Mouse (Mus musculus) hindbrain, embryonic 14.5 days (tissue): ENCODE measurements around the gene Fgr. TPM values are rescaled to one million over a fixed set of nuclear protein-coding genes. Genes with fewer than 3 reads are reported as not detected.

Experiments used
- ATAC-seq: fragments of 200-750 bp; cut with Nextera tagmentation; 2 replicates; pipeline ENCODE4 v1.8.0; 2017; ENCODE audit warnings: moderate number of reproducible peaks, mild to moderate bottlenecking, moderate TSS enrichment, moderate library complexity; ENCODE audit not compliant: low FRiP score
- DNase-seq: peaks from one replicate; pipeline ENCODE4 v3.0.0-alpha.2; 2015; ENCODE audit warnings: low spot score
- H3K27ac ChIP-seq: fragments of 300-500 bp; sonication (generic); 2 replicates; pipeline ENCODE4 v1.5.1; 2014; ENCODE audit warnings: mild to moderate bottlenecking, moderate library complexity
- H3K27me3 ChIP-seq: fragments of 300-500 bp; sonication (generic); 2 replicates; pipeline ENCODE4 v1.6.1; 2014; ENCODE audit warnings: mild to moderate bottlenecking, low read length, mixed read lengths; ENCODE audit not compliant: control insufficient read depth, insufficient read depth
- H3K36me3 ChIP-seq: fragments of 300-500 bp; sonication (generic); replicated peaks from 2 replicates; pipeline ENCODE4 v1.6.1; 2014; ENCODE audit not compliant: control insufficient read depth, insufficient read depth
- H3K4me1 ChIP-seq: fragments of 300-500 bp; sonication (generic); replicated peaks from 2 replicates; pipeline ENCODE4 v1.6.1; 2014; ENCODE audit warnings: antibody characterized with exemption, low read length, mixed read lengths; ENCODE audit not compliant: control insufficient read depth, insufficient read depth
- H3K4me2 ChIP-seq: fragments of 300-500 bp; sonication (generic); replicated peaks from 2 replicates; pipeline ENCODE4 v1.6.1; 2014; ENCODE audit warnings: mild to moderate bottlenecking, moderate library complexity
- H3K4me3 ChIP-seq: fragments of 300-500 bp; sonication (generic); replicated peaks from 2 replicates; pipeline ENCODE4 v1.5.1; 2014; ENCODE audit warnings: mild to moderate bottlenecking, low read length
- H3K9ac ChIP-seq: fragments of 300-500 bp; sonication (generic); 2 replicates; pipeline ENCODE4 v1.6.1; 2014
- H3K9me3 ChIP-seq: fragments of 300-500 bp; sonication (generic); 2 replicates; pipeline ENCODE4 v1.6.1; 2016; ENCODE audit warnings: low read length; ENCODE audit not compliant: control insufficient read depth
- WGBS: fragments of 180-500 bp; shearing (Covaris S2); extraction: QIAGEN DNeasy Blood & Tissue Kit; methylation state at CpG from one replicate; pipeline ENCODE4 v1.1.7; 2014; 5-methylcytosine and 5-hydroxymethylcytosine counted together
- polyA plus RNA-seq: library from polyadenylated mRNA; unstranded; fragments of >200 nt; fragmentation: Nextera tagmentation; extraction: Ambion mirVana; gene quantifications from 2 replicates; pipeline ENCODE4 v1.2.1, GENCODE M21; 2014

Fgr gene
- polyA plus RNA-seq, 1 experiment from 2014 or later = 0.17 TPM

- Histone ChIP-seq H3K36me3 (no peaks in the 10 kb centered on the region; the same call in 1 of the 2 replicates), H3K9me3 (no peaks in the 10 kb centered on the region), H3K27me3 (no peaks in the 10 kb centered on the region), H3K4me1 (peaks cover 96% of the 10 kb centered on the region), H3K27ac (peak overlapping the region; percentile 85), H3K4me2 (peak overlapping the region; percentile 51), H3K9ac (peak overlapping the region; percentile 32; the same call in 1 of the 2 replicates), H3K4me3 (0 out of 2 replicates have a peak overlapping the region, but pooled peaks have one; percentile 6)
- DNase-seq = no peak
- ATAC-seq = no peak
- 26% methylated on average over 4 of the region's 4 CpGs for WGBS
Observed at GRCm38 (mm10) chr4:133042244-133042643, 68.3 kb downstream of the Fgr start.

- Histone ChIP-seq H3K27me3 (no peaks in the 10 kb centered on the region), H3K9ac (peak overlapping the region; percentile 32), H3K4me2 (peak overlapping the region; percentile 51), H3K4me1 (peaks cover 96% of the 10 kb centered on the region), H3K4me3 (0 out of 2 replicates have a peak overlapping the region, but pooled peaks have one; percentile 6), H3K9me3 (no peaks in the 10 kb centered on the region), H3K27ac (peak overlapping the region; percentile 85), H3K36me3 (no peaks in the 10 kb centered on the region)
- DNase-seq (peak; percentile 77), ATAC-seq (peak; percentile 76)
- 2% methylated on average over 28 of the region's 28 CpGs for WGBS
Observed at GRCm38 (mm10) chr4:133042651-133043635, 69.0 kb downstream of the Fgr start.

GRCm38 (mm10) chr4:133043798-133044646 lies 70.1 kb downstream of the Fgr start:
- H3K36me3 ChIP-seq = no peaks in the 10 kb centered on the region
- ATAC-seq (no peak), DNase-seq (no peak)
- H3K27ac ChIP-seq = peak overlapping the region; percentile 85
- H3K4me3 ChIP-seq = no peak overlapping the region
- H3K27me3 ChIP-seq = no peaks in the 10 kb centered on the region
- H3K4me1 ChIP-seq = peaks cover 96% of the 10 kb centered on the region
- 37% methylated on average over 6 of the region's 6 CpGs for WGBS
- H3K9me3 ChIP-seq = no peaks in the 10 kb centered on the region
- 0 out of 2 replicates have a peak overlapping the region, but pooled peaks have one; percentile 20 for H3K9ac ChIP-seq
- H3K4me2 ChIP-seq = peak overlapping the region; percentile 51

- H3K36me3 ChIP-seq = no peaks in the 10 kb centered on the region
- no peaks in the 10 kb centered on the region for H3K9me3 ChIP-seq
- H3K27ac ChIP-seq = peak overlapping the region; percentile 52; the same call in 1 of the 2 replicates
- 23% methylated on average over 6 of the region's 6 CpGs for WGBS
- no peak overlapping the region for H3K4me2 ChIP-seq
- no peak overlapping the region for H3K4me3 ChIP-seq
- no peaks in the 10 kb centered on the region for H3K27me3 ChIP-seq
- ATAC-seq (no peak), DNase-seq (no peak)
- H3K4me1 ChIP-seq = peaks cover 96% of the 10 kb centered on the region
- 0 out of 2 replicates have a peak overlapping the region, but pooled peaks have one; percentile 20 for H3K9ac ChIP-seq
Observed at GRCm38 (mm10) chr4:133044647-133045094, 70.8 kb downstream of the Fgr start.

- no peak for DNase-seq
Observed at GRCm38 (mm10) chr4:133045771-133046474, 72.0 kb downstream of the Fgr start.

GRCm38 (mm10) chr4:133046691-133047352 lies 72.9 kb downstream of the Fgr start:
- Histone ChIP-seq H3K4me2 (peak overlapping the region; percentile 35), H3K9ac (peak overlapping the region; percentile 46), H3K36me3 (no peaks in the 10 kb centered on the region), H3K27ac (peak overlapping the region; percentile 88), H3K9me3 (no peaks in the 10 kb centered on the region), H3K4me1 (peaks cover 100% of the 10 kb centered on the region), H3K4me3 (no peak overlapping the region), H3K27me3 (no peaks in the 10 kb centered on the region)
- ATAC-seq (peak; percentile 9; the same call in 1 of the 2 replicates), DNase-seq (no peak)
- WGBS = 23% methylated on average over 12 of the region's 12 CpGs

More at GRCm38 (mm10) chr4:133045771-133046474, 72.0 kb downstream of the Fgr start:
- no peak overlapping the region for H3K4me3 ChIP-seq
- no peaks in the 10 kb centered on the region for H3K27me3 ChIP-seq
- no peaks in the 10 kb centered on the region for H3K9me3 ChIP-seq
- ATAC-seq = no peak
- H3K9ac ChIP-seq = no peak overlapping the region
- peak overlapping the region; percentile 88 for H3K27ac ChIP-seq
- H3K36me3 ChIP-seq = no peaks in the 10 kb centered on the region
- peaks cover 97% of the 10 kb centered on the region for H3K4me1 ChIP-seq
- H3K4me2 ChIP-seq = peak overlapping the region; percentile 35; the same call in 1 of the 2 replicates
- WGBS = 34% methylated on average over 11 of the region's 11 CpGs

- Histone ChIP-seq H3K4me2 (peak overlapping the region; percentile 35), H3K27ac (peak overlapping the region; percentile 88), H3K9me3 (no peaks in the 10 kb centered on the region), H3K27me3 (no peaks in the 10 kb centered on the region), H3K36me3 (no peaks in the 10 kb centered on the region), H3K4me1 (peaks cover 100% of the 10 kb centered on the region), H3K9ac (peak overlapping the region; percentile 46), H3K4me3 (no peak overlapping the region)
- DNase-seq (peak; percentile 76), ATAC-seq (peak; percentile 12; the same call in 1 of the 2 replicates)
- WGBS = 5% methylated on average over 16 of the region's 16 CpGs
Observed at GRCm38 (mm10) chr4:133047353-133048105, 73.6 kb downstream of the Fgr start.
